Mouse (Mus musculus) liver, adult 2 months (tissue): ENCODE measurements around the gene Hist1h1d. TPM values are rescaled to one million over a fixed set of nuclear protein-coding genes. Genes with fewer than 3 reads are reported as not detected.
"Not testable (repeated sequence)": the region's sequence is repeated elsewhere in the genome, so short reads cannot be mapped to it uniquely, and the experiment has no call there.

Experiments used
- DNase-seq: peaks from one replicate; pipeline ENCODE4 v3.0.0-alpha.2; 2011; ENCODE audit warnings: low read depth, low spot score; ENCODE audit errors: extremely low read depth
- H3K27ac ChIP-seq: fragments of 200-500 bp; replicated peaks from 2 replicates; pipeline ENCODE4 v1.5.1; 2012; ENCODE audit warnings: low read depth, mild to moderate bottlenecking, control low read depth, inconsistent platforms, low read length; ENCODE audit not compliant: insufficient read depth
- H3K27me3 ChIP-seq: fragments of 200-500 bp; 2 replicates; pipeline ENCODE4 v1.6.1; 2012; ENCODE audit warnings: mild to moderate bottlenecking, moderate library complexity, low read length, inconsistent platforms; ENCODE audit not compliant: control insufficient read depth, insufficient read depth
- H3K36me3 ChIP-seq: fragments of 200-500 bp; 2 replicates; pipeline ENCODE4 v1.6.1; 2012; ENCODE audit warnings: low read length, inconsistent platforms; ENCODE audit not compliant: control insufficient read depth, insufficient read depth
- H3K4me1 ChIP-seq: fragments of 200-500 bp; 2 replicates; pipeline ENCODE4 v1.6.1; 2011; ENCODE audit warnings: low read length; ENCODE audit not compliant: control insufficient read depth, insufficient read depth
- H3K4me3 ChIP-seq: fragments of 200-500 bp; 2 replicates; pipeline ENCODE4 v1.5.1; 2011; ENCODE audit warnings: low read depth, mild to moderate bottlenecking, control low read depth, low read length, moderate library complexity; ENCODE audit not compliant: insufficient read depth
- H3K79me2 ChIP-seq: fragments of 200-500 bp; 2 replicates; pipeline ENCODE4 v1.6.1; 2012; ENCODE audit warnings: inconsistent platforms, mild to moderate bottlenecking, low read length, moderate library complexity; ENCODE audit not compliant: control insufficient read depth, insufficient read depth
- H3K9ac ChIP-seq: fragments of 200-500 bp; 2 replicates; pipeline ENCODE4 v1.6.1; 2012; ENCODE audit warnings: low read depth, mild to moderate bottlenecking, control low read depth, inconsistent platforms, low read length
- CTCF ChIP-seq: fragments of 200-500 bp; IDR thresholded peaks from 2 replicates; pipeline ENCODE4 v1.5.1; 2011; ENCODE audit warnings: low read depth, low read length, control low read depth
- POLR2A ChIP-seq: fragments of 200-500 bp; IDR thresholded peaks from 2 replicates; pipeline ENCODE4 v1.6.1; 2011; ENCODE audit warnings: low read length, control low read depth; ENCODE audit not compliant: insufficient read depth; ENCODE audit errors: extremely low read depth
- WGBS: fragments of 180-500 bp; shearing (Covaris S2); methylation state at CpG from one replicate; pipeline ENCODE4 v1.1.7; 2018; 5-methylcytosine and 5-hydroxymethylcytosine counted together
- polyA plus RNA-seq: library from polyadenylated mRNA; depleted of rRNA; stranded (reverse); fragments of >200 nt; gene quantifications from 2 replicates; pipeline ENCODE4 v1.2.3, GENCODE M21; 2012
- total RNA-seq: library from RNA; depleted of rRNA; stranded (reverse); fragments of >200 nt; gene quantifications from 2 replicates; pipeline ENCODE4 v1.2.3, GENCODE M21; 2014

The Hist1h1d gene
- total and polyA plus RNA-seq, 2 experiments = 0.02 to 3.0 TPM

- TF ChIP-seq CTCF (no peak), POLR2A (no peak)
- H3K27ac ChIP-seq = peak overlapping the region; percentile 35; the same call in 1 of the 2 replicates
- no peak overlapping the region; the same call in 1 of the 2 replicates for H3K9ac ChIP-seq
- H3K79me2 ChIP-seq = no peaks in the 10 kb centered on the region
- H3K4me3 ChIP-seq = peak overlapping the region; percentile 72; the same call in 1 of the 2 replicates
- DNase-seq = no peak
- 23% methylated on average over 1 of the region's 1 CpGs for WGBS
- no peaks in the 10 kb centered on the region for H3K36me3 ChIP-seq
- H3K4me1 ChIP-seq = peaks cover 11% of the 10 kb centered on the region; the same call in 1 of the 2 replicates
- no peaks in the 10 kb centered on the region for H3K27me3 ChIP-seq
Observed at GRCm38 (mm10) chr13:23586940-23587225, 33.8 kb downstream of the Hist1h1d start.

DNA sequence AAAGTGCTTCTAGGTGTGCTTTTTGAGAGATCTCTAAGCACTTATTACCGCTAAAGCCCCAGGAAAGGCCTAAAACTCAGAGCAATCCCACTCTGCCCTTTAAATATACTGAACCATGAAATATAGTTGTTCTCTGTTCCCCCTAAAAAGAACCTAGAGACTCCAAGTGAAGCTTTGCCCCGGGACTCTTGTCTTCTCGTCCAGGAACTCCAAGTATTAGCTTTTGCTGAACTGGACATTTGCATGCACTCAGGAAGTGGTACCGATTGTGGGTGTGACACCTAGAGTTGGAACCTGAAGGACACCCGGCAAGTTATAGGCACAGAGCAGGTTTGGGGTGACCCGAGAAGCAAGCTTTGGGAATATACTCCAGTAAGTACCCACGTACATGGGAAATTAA lies 38.1 kb downstream of the Hist1h1d start:
- Histone ChIP-seq H3K27ac (no peak overlapping the region), H3K9ac (no peak overlapping the region), H3K4me3 (no peak overlapping the region), H3K36me3 (no peaks in the 10 kb centered on the region), H3K27me3 (no peaks in the 10 kb centered on the region), H3K4me1 (peaks cover 5% of the 10 kb centered on the region; the same call in 1 of the 2 replicates), H3K79me2 (no peaks in the 10 kb centered on the region)
- TF ChIP-seq CTCF = no peak
- WGBS = 93% methylated on average over 7 of the region's 7 CpGs
- DNase-seq = no peak

GRCm38 (mm10) chr13:23591886-23592285 lies 38.8 kb downstream of the Hist1h1d start:
- H3K27me3 ChIP-seq, H3K27ac ChIP-seq, H3K4me1 ChIP-seq, H3K79me2 ChIP-seq, H3K9ac ChIP-seq, DNase-seq, H3K36me3 ChIP-seq, H3K4me3 ChIP-seq: not testable (repeated sequence)
- 85% methylated on average over 7 of the region's 7 CpGs for WGBS

- no peak for DNase-seq
- WGBS = 75% methylated on average over 7 of the region's 7 CpGs
- H3K27me3 ChIP-seq = no peaks in the 10 kb centered on the region
- no peak for TF ChIP-seq POLR2A
- TF ChIP-seq CTCF = no peak
- H3K9ac ChIP-seq = no peak overlapping the region
- no peaks in the 10 kb centered on the region for H3K36me3 ChIP-seq
- H3K4me1 ChIP-seq = peaks cover 2% of the 10 kb centered on the region; the same call in 1 of the 2 replicates
- no peaks in the 10 kb centered on the region for H3K79me2 ChIP-seq
- H3K4me3 ChIP-seq = no peak overlapping the region
- no peak overlapping the region for H3K27ac ChIP-seq
Observed at GRCm38 (mm10) chr13:23592614-23593013, 39.6 kb downstream of the Hist1h1d start.

GRCm38 (mm10) chr13:23593051-23593770 lies 40.1 kb downstream of the Hist1h1d start:
- Histone ChIP-seq H3K4me3 (no peak overlapping the region), H3K27me3 (no peaks in the 10 kb centered on the region), H3K27ac (peak overlapping the region; percentile 68; the same call in 1 of the 2 replicates), H3K79me2 (no peaks in the 10 kb centered on the region), H3K36me3 (no peaks in the 10 kb centered on the region), H3K9ac (no peak overlapping the region), H3K4me1 (peaks cover 2% of the 10 kb centered on the region; the same call in 1 of the 2 replicates)
- TF ChIP-seq POLR2A (no peak), CTCF (no peak)
- WGBS = 66% methylated on average over 5 of the region's 5 CpGs
- DNase-seq = peak; percentile 52

DNA sequence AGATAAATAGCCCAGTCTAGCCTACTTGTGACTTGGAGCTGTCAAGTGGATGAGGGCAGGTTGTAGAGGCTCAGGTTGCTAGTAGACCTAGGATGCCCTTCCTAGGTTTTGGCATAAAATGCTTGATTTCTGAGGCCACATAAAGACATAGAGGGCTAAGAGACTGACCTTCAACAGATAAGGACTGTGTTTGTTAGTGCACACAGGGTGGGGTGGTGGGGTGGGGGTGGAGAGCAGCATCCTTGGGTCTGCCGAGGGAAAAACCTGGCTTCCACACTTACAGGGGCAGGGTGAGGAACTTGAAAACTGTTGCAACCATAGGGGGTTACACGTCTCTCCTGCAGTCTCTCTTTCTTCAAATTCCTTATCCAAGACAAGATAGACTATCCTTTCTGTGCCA lies 42.1 kb downstream of the Hist1h1d start:
- Histone ChIP-seq H3K36me3 (no peaks in the 10 kb centered on the region), H3K4me3 (no peak overlapping the region), H3K9ac (no peak overlapping the region), H3K79me2 (no peaks in the 10 kb centered on the region), H3K27ac (no peak overlapping the region), H3K4me1 (peaks cover 2% of the 10 kb centered on the region; the same call in 1 of the 2 replicates), H3K27me3 (no peaks in the 10 kb centered on the region)
- WGBS = 86% methylated on average over 2 of the region's 2 CpGs
- no peak for DNase-seq
- TF ChIP-seq POLR2A (no peak), CTCF (no peak)
